Mouse (Mus musculus): ENCODE measurements around the gene Rerg. TPM values are rescaled to one million over a fixed set of nuclear protein-coding genes. Genes with fewer than 3 reads are reported as not detected.

Gene Rerg
- total RNA-seq (2021): 100 to 1,000 TPM; 144 to 165 TPM
- long read RNA-seq, experiment 1, transcript Rerg-202 (5 exons, 2,262 nt): major isoform, 261 of 284 reads
- long read RNA-seq, experiment 1, partial matches to known transcripts: 1 of 284 reads
- long read RNA-seq, experiment 1, other reads (novel, unspliced or antisense): 21 of 284 reads
- long read RNA-seq, experiment 2, transcript Rerg-202 (5 exons, 2,262 nt): major isoform, 64 of 75 reads
- long read RNA-seq, experiment 2, partial matches to known transcripts: 0 of 75 reads
- long read RNA-seq, experiment 2, other reads (novel, unspliced or antisense): 10 of 75 reads

DNA sequence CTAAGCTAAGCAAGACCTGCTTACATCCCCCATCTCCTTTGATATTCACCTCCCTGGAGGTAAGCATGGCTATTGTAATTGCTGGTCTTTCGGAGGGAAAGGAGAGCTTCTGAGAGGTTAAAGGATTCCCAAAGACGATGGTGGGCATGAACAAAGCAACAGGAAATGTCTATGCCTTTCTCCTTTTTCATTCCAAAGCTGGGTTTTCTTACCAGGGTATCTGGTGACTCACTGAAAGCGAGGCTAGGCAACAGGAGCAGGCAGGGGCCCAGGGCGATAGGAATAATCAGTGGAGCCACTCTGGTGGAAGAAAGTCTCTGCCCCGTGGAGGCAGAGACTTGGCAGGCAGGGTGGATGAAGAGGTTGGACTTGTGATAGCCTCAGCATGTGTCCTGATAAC is at the start of gene Rerg:
Rerg (minus strand) TSS at position 272 of the 400 bp plus-strand sequence.
- DNase-seq: no peak

DNA sequence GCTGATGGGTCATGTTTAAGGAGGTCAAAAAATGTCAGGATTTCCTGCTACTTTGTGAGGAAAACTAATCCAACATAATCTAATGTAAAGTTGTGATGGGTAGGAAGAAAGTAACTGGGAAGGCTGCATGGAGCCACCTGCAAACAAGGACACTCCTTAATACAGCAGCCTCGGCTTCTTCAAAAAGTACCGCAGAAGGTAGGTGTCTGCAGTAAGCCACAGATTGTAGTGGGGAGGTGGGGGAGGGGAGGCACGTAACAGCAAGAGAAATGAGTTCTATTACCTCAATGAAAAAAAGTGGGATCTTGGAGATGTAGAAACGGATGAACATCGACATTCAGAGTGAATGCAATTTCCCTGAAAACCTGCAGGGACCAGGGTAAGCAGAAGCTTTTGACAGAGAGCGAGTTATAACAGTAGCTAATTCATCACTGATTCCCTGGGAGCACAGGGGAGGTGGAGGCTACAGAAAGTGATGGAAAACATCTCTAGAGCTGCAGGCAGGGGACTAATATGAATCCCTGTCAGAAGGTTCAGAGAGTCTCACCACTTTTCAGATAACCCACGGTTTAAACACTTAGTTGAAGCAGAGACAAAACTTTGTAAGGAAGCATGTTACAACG is 47.7 kb upstream of the Rerg start:
- DNase-seq: no peak

DNA sequence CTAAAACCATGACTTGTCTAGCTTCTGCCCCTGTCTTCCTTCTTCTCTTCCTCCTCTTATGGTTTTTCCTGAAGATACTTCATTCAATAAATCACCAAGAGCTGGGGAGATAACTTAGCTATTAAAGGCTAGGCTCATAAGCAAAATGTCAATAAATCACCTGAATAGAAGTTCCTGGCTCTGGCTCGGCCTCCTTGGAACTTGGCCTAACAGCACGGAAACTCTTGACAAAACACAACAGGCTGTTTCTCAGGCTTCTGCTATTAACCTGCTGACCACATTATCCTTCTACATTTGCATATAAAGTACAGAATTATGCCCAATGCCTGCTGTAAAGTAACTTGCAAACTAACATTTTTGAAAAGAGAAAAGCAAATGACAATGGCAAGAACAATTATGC is 41.1 kb upstream of the Rerg start:
- DNase-seq: peak in 1 of 2 experiments; percentile 9

DNA sequence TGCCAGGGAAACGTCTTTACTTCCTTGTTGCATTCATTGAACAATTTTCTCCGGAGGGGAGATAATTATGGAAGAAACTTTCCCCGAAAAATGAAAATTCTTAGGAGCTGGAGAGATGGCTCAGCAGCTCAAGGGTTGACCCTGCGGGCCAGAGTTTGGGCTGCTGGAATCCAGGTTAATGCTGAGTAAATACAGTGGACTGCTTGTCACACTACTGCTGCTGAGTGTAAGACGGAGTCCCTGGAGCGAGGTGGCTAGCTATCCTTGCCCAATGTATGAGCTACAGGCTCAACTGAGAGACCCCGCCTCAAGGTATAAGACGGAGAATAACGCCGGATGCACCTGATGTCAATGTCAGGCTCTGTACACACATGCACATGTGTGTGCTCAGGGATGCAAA is 40.7 kb upstream of the Rerg start:
- no peak for DNase-seq

DNA sequence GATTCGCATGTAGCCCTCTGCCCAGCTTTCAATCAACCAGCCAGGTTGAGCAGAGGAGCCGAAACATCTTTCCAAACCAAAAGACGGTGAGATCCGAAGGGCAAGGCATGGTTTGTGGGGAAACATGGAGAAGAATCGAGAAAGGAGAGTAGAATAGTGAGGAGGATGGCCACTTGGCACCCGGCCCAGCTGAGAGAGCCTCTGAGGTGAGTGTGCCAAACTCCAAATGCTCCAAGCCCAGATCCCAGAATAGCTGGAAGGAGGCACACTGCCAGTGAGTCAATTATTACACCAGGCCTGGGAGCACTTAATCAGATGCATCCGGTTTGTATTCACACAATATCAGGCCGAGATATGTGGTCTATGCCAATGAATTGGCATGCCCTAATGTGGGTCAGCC is 39.7 kb upstream of the Rerg start:
- peak; percentile 25 to 51 for DNase-seq

DNA sequence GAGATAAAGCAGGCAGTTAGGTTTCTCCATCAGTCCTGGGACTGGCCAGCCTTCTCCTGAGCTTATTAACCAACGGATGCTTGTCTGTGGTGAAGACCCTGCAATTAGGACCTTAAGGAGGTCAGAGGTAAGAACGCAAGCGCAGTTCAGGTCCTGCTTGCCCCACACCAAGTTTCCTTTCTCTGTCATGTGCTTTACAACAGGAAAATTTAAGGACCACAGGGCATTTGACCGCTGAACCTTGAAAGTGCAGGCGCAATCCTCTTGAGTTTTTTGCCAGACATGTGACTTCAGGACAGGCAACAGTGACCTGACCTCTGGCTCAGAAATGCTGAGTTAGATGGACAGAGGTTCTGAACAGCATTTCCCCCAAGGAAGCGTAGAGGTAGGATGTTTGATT is 36.8 kb upstream of the Rerg start:
- no peak for DNase-seq

DNA sequence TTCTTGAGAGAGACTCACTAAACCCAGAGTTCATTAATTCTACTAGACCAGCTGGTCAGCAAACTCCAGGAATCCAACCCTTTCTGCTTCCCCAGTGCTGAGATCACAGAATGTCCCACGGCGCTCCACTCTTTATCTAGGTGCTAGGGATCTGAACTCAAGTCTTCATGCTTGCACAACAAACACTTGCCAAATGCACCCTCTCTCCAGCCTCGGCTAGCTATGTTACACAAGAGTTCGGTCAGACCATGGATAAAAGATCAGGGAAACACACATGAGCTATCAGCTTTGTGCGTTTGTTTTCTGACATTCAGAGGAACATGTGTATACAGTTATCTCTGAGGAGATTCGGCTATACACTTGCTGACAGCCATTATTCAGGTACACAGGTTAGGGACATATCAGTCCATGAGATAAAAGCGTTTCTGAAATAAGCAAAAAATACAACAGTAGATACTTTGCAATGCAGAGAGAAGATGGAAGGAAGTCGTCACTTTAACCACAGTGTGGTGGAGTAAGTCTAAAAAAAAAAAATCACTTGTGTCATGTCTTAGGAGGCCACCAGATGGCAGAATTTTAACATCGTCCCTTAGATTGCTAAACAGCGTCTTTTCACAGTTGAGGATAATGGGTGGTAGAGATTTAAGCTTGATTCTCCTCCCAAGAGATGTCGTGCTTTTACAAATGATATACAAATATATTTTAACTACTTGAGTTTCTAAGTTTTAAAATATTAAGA is 35.5 kb upstream of the Rerg start:
- DNase-seq: peak in 1 of 2 experiments; percentile 15

DNA sequence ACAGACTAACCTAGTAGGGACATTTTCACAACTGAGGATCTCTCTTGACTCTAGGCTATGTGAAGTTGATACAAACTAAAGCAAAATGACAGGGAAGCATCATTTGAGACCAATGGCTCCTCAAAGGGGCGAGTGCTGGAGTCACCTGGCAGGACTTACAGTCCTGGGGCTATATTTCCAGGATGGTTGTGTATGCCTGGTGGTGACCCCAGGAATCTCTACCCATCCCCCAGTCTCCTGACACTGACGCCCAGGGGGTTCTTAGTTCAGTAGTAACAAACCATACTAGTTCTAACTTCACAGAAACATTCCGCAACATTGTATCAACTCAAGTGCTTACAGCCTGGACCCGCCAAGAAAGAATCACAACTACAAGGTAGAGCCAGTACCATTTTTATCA is 32.4 kb upstream of the Rerg start:
- DNase-seq: no peak

DNA sequence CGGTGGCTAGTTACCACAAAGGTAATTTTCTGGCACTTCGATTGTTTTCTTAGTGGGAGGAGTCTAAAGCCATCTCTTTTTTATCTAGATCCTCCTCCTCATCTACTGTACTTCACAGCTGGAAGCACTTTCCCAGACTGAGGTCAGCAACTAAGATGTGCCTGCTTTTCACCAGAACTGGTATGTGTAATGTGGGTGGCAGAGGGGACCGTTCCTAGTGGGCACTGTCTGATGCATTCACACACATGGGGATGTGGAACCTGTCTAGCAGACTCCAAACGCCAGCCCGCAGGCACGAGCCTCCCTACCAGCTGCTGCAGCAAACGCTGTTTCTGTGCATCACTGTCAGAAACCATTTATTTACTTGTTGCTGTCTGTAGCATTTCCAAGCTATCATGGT is 31.3 kb upstream of the Rerg start:
- no peak for DNase-seq

DNA sequence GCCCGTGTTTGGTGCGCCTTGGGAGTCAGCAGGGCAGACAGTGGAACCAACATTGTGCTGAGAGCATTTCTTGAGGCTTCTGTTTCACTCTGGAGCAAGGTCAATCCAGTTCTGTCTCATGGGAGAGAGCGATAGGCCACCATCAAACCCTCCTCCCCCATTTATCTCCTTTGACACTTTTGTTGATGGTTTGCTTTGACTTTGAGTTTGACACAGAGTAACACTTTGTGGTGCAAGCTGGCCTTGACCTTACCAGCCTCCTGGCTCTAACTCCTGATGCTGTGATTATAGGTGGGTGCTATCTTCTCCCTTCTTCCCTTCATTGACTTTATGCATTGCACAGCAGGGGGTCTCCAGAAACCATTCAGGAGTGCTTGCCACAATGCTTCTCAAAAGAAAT is 30.9 kb upstream of the Rerg start:
- DNase-seq: no peak

DNA sequence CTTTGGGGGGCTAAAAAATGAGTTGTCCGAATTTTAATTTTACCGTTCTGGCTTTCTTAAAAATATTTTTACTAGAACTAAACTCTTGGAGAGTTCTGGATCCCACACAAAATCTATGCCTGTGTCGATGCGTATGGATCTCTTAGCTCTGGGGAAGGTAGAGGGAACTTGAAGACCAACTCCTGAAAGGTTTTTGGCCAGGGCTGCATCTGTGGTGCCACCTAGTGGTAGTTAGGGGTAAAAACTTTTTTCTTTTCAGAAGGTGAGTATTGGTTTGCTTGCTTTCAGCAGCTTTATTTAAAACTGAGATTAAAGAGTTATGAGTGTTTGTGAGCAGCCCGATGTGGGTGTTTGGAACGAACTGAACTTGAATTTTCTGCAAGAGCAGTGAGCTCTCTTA is 21.8 kb upstream of the Rerg start:
- DNase-seq: peak; percentile 31 to 52

DNA sequence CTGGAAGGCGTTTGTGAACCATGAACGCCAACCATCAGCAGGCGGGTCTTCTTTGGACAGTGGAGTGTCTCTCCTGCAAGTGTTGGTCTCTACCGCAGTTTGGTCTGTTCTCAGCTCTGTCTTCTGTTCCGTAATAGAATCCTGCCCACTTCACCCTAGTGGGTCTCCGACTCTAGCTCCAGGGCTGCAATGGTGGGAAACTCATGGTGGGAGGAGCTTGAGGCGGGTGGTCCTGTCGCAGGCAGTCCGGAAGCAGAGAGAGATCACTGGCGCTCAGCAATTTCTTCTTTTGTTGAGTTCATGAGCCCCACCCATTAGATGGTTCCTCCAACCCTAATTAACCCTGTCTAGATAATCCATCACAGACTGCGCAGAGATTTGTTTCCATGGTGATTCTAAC is 20.7 kb upstream of the Rerg start:
- no peak for DNase-seq

DNA sequence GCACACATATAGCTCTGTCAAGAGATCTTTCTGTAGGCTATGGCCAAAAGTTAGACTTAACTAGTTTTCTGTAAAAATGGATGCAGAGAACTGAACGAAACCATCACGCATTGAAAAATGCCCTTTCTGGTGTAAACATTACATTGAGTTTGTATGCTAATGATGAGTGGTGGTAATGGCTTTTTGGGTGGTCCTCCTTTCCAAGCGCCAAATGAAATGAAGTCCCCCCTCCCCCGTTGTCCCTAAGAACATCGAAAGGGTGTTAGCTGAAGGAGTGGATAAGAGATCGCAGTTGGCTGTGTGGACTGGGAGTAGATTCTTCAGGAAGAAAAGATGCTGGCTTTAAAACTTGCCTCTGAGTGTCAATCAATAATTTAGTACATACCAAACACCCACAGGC is 20.3 kb upstream of the Rerg start:
- no peak for DNase-seq

DNA sequence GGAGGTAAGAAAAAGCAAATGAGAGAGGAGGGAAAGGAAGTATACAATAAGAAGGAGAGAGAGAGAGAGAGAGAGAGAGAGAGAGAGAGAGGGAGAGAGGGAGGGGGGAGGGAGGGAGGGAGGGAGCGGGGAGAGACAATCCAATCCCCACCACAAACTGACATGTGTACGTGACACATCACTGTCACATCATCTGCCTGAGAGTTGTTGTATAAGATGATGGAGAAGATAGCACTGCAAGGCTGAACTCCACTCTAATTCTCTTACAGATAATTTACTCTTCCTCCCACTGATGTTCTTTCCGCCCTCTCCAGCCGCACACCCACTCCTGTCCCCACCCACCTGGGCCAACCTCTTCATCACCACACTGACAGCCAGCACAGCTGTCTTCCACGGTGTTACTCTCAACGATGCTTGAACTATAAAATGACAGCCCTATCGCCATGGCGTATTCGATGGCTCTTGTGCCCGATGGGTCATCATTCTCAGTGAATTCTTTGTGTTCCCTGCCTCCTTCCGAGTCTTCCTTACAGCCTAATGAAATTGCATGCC is 18.2 kb upstream of the Rerg start:
- DNase-seq: no peak

DNA sequence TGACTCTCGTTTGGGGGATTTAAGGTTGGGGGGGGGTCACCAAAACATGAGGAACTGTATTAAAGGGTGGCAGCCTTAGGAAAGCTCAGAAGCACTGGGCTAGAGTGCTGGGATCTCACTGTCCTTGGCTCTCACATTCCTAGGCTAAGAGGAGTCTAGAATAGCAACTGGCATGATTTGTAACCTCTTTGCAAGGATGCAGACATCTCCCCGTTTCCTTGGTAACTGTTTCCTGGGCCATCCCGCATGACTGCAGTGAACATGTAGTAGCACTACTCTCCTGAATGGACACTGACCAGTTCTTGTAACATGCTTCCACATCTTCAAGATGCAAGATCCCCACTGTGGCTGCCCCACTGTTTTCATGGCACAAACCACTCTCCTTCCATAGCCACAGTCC is 17.1 kb upstream of the Rerg start:
- no peak for DNase-seq

DNA sequence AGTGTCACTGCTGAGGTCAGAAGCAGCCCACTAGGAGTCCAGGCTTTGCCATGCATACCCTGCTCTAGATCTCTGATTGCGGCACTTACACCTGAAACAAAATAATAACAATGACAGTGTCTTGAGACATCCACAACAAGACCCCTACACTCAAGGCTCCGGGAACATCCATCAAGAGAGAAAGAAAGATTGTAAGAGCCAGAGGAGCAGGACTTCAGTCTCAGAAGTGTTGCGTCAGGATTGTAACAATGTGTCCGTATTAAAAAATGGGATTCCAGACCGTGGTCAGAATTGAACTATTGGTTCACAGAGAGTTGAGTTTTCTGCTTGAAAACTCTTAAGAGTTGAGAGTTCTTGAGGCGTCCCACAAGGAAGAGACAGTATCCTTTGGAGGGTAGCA is 10.3 kb upstream of the Rerg start:
- DNase-seq: no peak

DNA sequence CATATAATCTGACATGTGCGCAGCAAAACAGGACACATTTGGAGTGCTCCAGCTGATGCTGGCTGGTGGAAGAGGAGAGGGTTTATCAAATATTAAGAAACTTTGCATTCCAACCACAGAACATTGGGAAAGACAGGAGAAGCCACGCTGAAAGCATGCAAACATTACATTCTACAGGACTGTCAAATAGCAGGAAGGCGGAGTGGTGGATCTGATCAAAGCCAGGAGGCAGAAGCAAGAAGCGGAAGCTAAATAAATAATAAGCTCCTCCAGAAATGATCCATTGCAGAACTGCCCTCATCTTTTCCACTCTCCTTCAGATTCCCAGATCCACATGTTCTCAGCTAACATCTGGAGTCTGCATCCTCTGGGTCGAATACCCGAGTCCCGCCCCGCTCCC is 9.8 kb upstream of the Rerg start:
- DNase-seq: no peak

DNA sequence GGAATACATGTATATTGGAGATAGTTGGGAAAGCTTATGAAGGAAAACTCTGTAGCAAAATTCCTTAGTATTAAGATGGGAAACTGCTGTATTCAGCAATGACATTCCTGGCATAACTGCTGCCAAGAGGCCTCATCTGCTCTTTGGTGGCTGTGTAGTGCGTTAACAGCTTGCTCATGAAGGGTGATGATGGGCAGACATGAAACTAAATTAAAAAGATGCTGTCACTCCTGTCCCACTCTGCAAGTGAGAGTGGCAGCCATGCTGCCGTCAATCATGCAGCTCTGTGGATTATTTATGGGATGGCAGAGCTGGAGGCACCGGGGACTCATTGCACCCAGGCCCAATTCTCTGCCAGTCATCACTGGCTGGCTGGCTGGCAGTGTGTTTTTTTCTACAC is 8.7 kb upstream of the Rerg start:
- DNase-seq: no peak

DNA sequence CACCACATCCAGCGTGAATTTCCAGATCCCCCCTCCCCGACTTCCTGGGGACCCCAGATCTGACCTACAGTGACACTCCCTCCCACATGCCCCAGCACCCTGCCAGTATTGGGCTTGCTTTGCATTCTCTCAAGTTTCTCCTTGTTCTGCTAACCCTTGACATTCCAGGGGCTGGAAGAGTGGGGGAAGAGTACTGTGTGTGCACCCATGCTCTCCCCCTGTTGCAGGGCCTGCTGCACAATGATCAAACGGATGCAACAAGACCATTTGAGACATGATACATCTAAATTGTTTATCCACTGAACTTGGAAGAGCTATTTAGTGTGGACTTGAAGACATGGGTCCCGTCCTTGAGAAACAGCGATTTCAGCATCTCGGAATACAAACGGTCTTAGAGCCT is 349 bp upstream of the Rerg start:
- no peak for DNase-seq

DNA sequence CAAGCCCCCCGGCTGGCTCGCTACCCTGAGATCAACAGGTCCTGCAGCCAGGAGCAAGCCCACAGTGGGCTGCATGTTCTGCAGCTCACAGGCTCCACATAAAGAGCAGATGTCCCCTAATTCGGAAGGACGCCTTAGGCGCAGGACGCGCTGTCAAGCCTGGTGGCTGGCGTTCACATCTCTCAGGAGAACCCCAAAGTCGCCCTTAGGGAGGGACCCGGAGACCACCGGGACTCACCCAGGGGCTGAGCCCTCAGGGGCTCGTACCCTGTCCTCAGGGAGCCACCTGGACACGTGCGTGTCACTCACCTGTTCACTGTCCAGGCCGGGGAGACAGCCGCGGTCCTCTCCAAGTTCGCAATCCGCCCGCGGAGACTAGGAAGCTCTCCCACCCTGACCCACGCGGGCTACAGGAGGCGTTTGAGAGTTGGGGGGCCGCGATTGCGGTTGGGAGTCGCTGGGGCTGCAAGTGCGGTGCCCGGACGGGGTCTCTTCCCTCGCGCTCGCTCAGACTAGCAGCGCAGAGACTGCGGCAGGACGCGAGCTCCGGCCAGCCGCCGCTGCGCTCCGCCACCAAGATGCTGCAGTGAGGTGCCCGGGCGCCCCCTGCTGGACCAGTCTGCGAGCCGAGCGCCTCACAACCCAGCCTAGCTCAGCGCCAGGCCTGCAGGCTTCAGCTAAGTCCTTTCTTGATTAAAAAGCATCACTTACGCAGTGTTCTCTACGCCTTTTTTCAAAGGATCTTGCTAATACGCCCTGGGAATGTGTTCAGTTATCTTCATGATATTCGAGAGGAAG is 927 bp downstream of the Rerg start:
- DNase-seq: peak; percentile 97 to 98

DNA sequence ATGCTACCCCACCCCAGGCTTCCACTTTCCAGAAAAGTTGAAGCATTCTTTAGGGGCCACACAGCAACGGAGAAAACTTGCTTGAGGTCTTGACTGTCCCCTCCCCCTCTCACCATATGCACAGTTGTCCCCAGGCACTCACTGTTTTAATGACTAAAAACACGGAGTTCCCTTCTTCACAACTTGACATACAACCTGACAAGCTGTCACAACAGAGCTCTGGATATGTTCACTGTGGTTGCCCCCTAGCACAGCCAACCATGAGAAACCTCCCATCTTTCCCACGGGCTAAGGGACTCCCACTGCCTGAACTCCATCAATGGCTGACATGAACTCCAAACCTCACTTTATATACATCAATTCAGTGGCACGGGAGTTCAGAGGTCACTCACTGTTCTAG is 3.5 kb downstream of the Rerg start:
- DNase-seq: no peak

DNA sequence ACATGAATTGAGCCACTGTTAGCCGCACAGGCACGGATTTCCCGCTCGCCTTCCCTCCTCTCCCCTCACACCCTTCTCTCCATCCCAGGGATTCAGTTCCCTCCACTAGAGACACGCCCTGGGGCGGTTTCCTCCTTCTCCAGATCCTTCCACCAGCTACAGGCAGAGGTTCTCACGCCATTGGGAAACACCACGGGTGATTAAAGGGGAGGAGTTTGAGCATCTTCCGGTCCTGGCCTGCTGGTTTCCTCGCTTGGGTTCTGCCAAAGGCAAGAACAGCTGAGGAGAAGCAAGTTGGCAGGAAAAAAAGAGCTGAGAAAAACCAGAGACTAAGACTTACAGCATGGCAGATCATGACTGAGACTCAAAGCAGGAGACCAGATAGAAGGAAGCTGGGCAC is 6.7 kb downstream of the Rerg start:
- no peak for DNase-seq

All from adrenal gland, postnatal 36 days (tissue).